Mouse (Mus musculus) ZHBTc4 (cell line): ENCODE results near the gene Celsr1.

Source experiments
- DNase-seq: peaks from one replicate; pipeline ENCODE4 v3.0.0-alpha.2; 2011; ENCODE audit warnings: low read depth, low spot score

Celsr1 gene

GRCm38 (mm10) chr15:85896284-85896683 lies 137.3 kb downstream of the Celsr1 start:
- DNase-seq, result peak; percentile 86

- DNase-seq, result no peak
Observed at GRCm38 (mm10) chr15:85893871-85894270, 139.7 kb downstream of the Celsr1 start.

GRCm38 (mm10) chr15:85892498-85893118 lies 141.0 kb downstream of the Celsr1 start:
- no peak for DNase-seq

DNA sequence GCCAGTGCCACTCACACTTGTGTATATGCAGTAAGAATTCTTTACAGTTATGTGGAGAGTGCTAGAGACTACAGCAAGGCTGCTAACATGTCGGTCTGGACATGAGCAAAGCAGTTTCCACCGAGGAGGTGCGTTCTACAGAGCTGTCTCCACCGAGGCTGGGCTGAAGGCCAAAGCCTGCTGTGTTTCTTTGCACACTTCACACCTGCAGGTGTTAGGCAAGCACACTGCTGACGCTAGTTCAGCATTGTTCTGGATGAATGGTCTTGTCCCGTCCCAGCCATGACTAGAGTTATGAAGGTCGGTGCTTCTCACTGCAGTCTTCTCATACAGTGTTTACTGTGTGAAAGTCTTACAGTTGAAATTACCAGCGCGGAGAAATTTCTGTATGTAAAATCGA lies 141.6 kb downstream of the Celsr1 start:
- DNase-seq, result no peak

- no peak for DNase-seq
Observed at GRCm38 (mm10) chr15:85889235-85889634, 144.3 kb downstream of the Celsr1 start.

GRCm38 (mm10) chr15:85885606-85886005 lies 148.0 kb downstream of the Celsr1 start:
- DNase-seq, result no peak

GRCm38 (mm10) chr15:85879498-85879895 lies 154.1 kb downstream of the Celsr1 start:
- no peak for DNase-seq

DNA sequence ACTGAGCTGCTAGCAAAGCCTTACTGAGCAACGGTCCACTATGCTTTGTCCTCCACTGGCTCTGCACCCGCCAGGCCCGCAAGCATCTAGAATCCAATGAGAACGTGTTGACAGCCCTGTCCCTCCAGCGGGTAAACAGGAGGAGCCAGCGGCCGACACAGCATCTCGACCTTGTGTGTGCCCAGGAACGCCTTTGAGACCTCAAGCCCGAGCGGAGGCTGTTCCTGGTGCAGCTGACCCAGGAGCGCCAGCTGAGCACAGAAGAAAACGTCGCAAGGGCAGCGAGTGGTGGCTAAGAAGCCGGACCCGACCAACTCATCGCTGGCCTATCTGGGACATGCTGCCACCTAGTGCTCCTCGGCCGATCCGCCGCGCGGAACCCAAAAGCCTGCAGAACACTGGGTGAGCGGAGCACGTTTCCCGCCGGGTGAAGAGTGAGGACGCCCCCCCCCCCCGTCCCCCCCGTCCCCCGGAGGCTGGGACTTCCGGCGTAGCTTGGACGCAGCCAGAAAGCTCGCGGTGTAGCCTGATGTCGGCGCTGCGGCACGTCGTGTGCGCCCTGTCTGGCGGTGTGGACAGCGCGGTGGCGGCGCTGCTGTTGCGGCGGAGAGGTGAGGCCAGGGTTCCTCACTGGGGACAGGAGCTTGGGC lies 154.6 kb downstream of the Celsr1 start, which contains the start of gene Trmu:
Trmu (plus strand) TSS at position 465 of the 650 bp plus-strand sequence.
- DNase-seq, result peak; percentile 92

DNA sequence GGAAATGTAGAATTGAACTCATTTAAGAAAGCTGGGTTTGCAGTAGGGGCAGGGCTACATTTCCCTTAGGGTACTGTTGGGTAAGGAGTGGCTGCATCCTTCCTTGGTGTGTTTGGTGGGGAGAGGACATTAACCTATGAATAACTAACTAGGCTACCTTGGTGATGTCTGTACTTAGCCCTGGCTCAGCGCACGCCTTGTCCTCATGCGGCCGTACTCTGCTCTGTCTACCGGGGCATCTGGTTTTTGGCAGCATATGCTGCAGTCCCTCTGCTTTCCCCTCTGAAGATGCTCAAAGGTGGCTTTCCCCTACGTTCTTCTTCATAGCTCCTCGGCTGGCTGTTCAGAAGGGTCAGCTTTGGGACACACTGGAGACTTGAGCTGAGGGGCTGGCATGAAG lies 156.2 kb downstream of the Celsr1 start:
- no peak for DNase-seq

GRCm38 (mm10) chr15:85867696-85868095 lies 165.9 kb downstream of the Celsr1 start:
- DNase-seq, result peak; percentile 87

DNA sequence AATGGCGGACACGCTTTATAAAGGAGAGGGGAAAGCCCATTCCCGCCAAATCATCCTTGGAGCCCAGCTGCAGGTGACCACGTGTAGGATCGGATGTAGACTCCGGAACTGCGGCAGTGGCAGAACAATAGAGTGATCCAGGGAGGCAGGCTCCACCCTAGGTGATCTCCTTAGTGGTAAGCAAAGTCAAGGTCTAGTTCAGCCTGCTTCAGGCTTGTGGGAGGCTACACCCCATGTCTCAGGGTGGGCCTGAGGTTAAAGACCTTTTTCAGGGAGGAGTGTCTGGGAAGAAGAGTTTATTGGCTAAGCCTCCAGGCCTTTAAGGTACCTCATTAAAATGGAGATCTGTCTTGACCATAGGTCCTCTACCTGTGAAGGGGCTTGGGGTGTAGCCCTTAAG lies 167.7 kb downstream of the Celsr1 start:
- DNase-seq, result peak; percentile 92

- peak; percentile 98 for DNase-seq
Observed at GRCm38 (mm10) chr15:85859490-85860031, 174.0 kb downstream of the Celsr1 start, which contains the start of gene Gtse1. Gene Gtse1, plus strand, starts transcription at chr15:85859745.

DNA sequence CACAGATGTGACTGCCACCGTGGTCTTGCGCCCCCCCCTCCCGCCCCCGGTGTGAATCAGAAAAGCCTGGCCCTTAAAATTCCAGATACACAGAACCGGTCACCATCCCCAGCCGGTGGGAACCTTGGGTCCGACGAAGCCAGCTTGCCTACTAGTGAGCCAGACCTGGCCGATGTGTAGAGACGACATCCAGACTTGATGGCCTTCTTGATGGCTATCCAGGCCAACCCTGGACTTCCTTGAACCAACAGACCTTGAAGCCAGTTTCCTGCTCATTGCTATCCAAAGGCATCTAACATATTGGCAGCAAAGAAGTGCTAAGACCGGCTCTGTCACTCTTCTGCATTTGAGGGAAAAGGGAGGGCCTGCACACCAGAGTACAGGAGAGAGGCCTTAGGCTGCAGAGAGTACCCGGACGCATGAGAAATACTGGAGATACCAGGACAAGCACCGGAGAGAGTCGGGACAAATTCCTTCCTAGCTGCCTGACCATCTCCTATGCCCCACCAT lies 174.5 kb downstream of the Celsr1 start:
- no peak for DNase-seq

DNA sequence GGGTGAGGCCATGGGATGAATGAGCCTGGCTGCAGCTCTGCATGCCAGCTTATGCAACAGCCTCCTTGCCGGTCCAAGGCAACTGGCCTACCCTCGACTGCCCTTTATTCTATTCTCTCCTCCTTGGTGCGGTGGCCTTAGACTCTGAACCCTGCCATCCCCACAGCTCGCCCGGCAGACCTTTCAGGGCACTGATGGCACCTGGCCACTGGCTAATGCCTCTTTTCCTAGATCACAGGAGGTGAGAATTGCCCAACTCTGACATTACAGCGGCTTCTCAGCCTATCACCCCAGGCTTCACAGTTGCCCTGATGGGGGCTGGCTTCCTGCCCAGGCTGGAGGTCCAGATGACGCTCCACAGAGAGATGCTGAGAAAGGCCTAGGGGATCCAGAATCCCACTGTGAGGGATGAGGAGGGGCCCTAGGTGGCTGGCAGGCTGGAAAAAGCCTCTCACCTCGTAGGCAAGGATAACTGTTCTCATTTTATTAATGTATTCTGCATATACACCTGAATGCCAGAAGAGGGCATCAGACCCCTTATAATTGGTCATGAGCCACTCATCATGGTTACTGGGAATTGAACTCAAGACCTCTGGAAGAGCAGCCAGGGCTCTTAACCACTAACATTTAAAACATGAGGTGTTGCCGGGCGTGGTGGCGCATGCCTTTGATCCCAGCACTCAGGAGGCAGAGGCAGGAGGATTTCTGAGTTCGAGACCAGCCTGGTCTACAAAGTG lies 181.8 kb downstream of the Celsr1 start:
- DNase-seq, result peak; percentile 69
